Mouse (Mus musculus): ENCODE measurements around the gene Snph.

The Snph gene

DNA sequence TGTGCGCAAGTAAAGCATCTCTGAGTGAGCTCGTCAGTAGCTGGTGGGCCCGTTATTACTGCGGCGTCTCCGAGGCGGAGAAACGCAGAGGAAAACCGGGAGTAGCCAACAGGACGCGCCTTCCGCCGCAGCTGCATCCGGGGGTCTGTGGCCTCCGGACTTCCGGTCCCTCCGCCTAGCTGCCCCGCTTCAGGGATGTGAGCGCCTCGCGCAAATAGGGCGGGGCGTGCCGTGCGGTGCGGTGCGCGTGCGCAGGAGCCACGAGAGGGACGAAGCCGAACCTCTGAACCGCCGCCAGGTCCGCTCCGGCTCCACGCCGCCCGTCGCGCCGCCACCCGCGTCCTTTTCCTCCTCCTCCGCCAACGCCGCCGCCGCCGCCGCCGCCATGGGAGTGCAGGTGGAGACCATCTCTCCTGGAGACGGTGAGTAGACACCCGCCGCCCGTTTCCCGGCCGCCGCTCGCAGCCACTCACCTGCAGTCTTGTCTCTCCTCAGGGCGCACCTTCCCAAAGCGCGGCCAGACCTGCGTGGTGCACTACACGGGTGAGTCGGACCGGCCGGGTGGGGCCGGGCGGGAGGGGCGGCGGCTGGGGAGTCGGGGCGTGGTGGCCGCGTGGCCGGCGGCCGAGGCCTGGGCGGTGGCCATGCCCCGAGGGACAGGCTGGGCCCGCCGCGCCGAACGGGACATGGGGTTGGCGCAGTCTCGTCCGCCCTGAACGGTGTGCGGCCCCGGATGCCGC, 89.9 kb downstream of the Snph start, which contains the start of gene Fkbp1a:
TSS of gene Fkbp1a (plus strand) at position 161 of the 740 bp plus-strand sequence.
- peak; percentile 96 for DNase-seq (ENCODE audit: low spot score)

All from retina, embryonic 14.5 days (tissue).